Mouse (Mus musculus): ENCODE results near the gene Efna3. TPM values are rescaled to one million over a fixed set of nuclear protein-coding genes. Genes with fewer than 3 reads are reported as not detected.
A peak's percentile ranks its signal among the peaks of the same experiment; 100 is the strongest.

Gene Efna3
- polyA plus RNA-seq, 1 experiment from 2014 or later: 29.2 TPM

- ATAC-seq (ENCODE audit: low FRiP score, low TSS enrichment) (no peak), DNase-seq (ENCODE audit: low spot score) (no peak)
- Histone ChIP-seq H3K27me3 (ENCODE audit: control insufficient read depth, insufficient read depth, low read length) (no peaks in the 10 kb centered on the region), H3K9ac (ENCODE audit: low read length) (no peak overlapping the region), H3K4me1 (replicated peaks; ENCODE audit: control insufficient read depth, insufficient read depth) (peaks cover 3% of the 10 kb centered on the region; the same call in 1 of the 2 replicates), H3K27ac (replicated peaks) (no peak overlapping the region), H3K4me2 (replicated peaks; ENCODE audit: low read depth) (no peak overlapping the region), H3K9me3 (ENCODE audit: control insufficient read depth, low read length) (no peaks in the 10 kb centered on the region), H3K36me3 (ENCODE audit: control insufficient read depth, insufficient read depth, low read length) (no peaks in the 10 kb centered on the region; the same call in none of the 2 replicates), H3K4me3 (ENCODE audit: low read depth, low read length) (no peak overlapping the region)
- 72% methylated on average over 5 of the region's 5 CpGs for WGBS
- TF ChIP-seq EP300 (optimal IDR thresholded peaks at IDR 0.05) (no peak), CTCF (IDR thresholded peaks at IDR 0.05; ENCODE audit: low read depth) (no peak)
Observed at GRCm38 (mm10) chr3:89351271-89351670, 28.5 kb upstream of the Efna3 start.

- peak within 1 kb of the TSS; percentile 70 for H3K9ac ChIP-seq (ENCODE audit: low read length)
- H3K4me1 ChIP-seq (replicated peaks; ENCODE audit: control insufficient read depth, insufficient read depth): peaks cover 3% of the 10 kb centered on the region; the same call in 1 of the 2 replicates
- DNase-seq (ENCODE audit: low spot score) (peak; percentile 92), ATAC-seq (ENCODE audit: low FRiP score, low TSS enrichment) (peak; percentile 90)
- no peaks in the 10 kb centered on the region; the same call in none of the 2 replicates for H3K36me3 ChIP-seq (ENCODE audit: control insufficient read depth, insufficient read depth, low read length)
- H3K27me3 ChIP-seq (ENCODE audit: control insufficient read depth, insufficient read depth, low read length): no peaks in the 10 kb centered on the region
- WGBS: 1% methylated on average over 57 of the region's 59 CpGs
- TF ChIP-seq EP300 (optimal IDR thresholded peaks at IDR 0.05) (no peak), CTCF (IDR thresholded peaks at IDR 0.05; ENCODE audit: low read depth) (peak; percentile 4)
- H3K4me2 ChIP-seq (replicated peaks; ENCODE audit: low read depth): peak within 1 kb of the TSS; percentile 98
- peak within 1 kb of the TSS; percentile 74 for H3K4me3 ChIP-seq (ENCODE audit: low read depth, low read length)
- H3K9me3 ChIP-seq (ENCODE audit: control insufficient read depth, low read length): no peaks in the 10 kb centered on the region
- peak within 1 kb of the TSS; percentile 78 for H3K27ac ChIP-seq (replicated peaks)
Observed at GRCm38 (mm10) chr3:89349869-89350501, 27.2 kb upstream of the Efna3 start, which contains the start of gene Adam15. Gene Adam15, minus strand, starts transcription at chr3:89349996.

GRCm38 (mm10) chr3:89348911-89349868 lies 26.4 kb upstream of the Efna3 start:
- ATAC-seq (ENCODE audit: low FRiP score, low TSS enrichment) (peak; percentile 52), DNase-seq (ENCODE audit: low spot score) (peak; percentile 51)
- no peaks in the 10 kb centered on the region for H3K9me3 ChIP-seq (ENCODE audit: control insufficient read depth, low read length)
- H3K4me2 ChIP-seq (replicated peaks; ENCODE audit: low read depth): peak overlapping the region; percentile 98
- H3K27me3 ChIP-seq (ENCODE audit: control insufficient read depth, insufficient read depth, low read length): no peaks in the 10 kb centered on the region
- H3K4me1 ChIP-seq (replicated peaks; ENCODE audit: control insufficient read depth, insufficient read depth): peaks cover 3% of the 10 kb centered on the region; the same call in 1 of the 2 replicates
- peak overlapping the region; percentile 70 for H3K9ac ChIP-seq (ENCODE audit: low read length)
- TF ChIP-seq EP300 (optimal IDR thresholded peaks at IDR 0.05): no peak
- no peak for TF ChIP-seq CTCF (IDR thresholded peaks at IDR 0.05; ENCODE audit: low read depth)
- 1% methylated on average over 38 of the region's 38 CpGs for WGBS
- H3K36me3 ChIP-seq (ENCODE audit: control insufficient read depth, insufficient read depth, low read length): no peaks in the 10 kb centered on the region; the same call in none of the 2 replicates
- peak overlapping the region; percentile 78 for H3K27ac ChIP-seq (replicated peaks)
- peak overlapping the region; percentile 74 for H3K4me3 ChIP-seq (ENCODE audit: low read depth, low read length)

- no peak overlapping the region; the same call in 1 of the 2 replicates for H3K27ac ChIP-seq (replicated peaks)
- H3K4me1 ChIP-seq (replicated peaks; ENCODE audit: control insufficient read depth, insufficient read depth): peaks cover 3% of the 10 kb centered on the region; the same call in 1 of the 2 replicates
Observed at GRCm38 (mm10) chr3:89347916-89348315, 25.2 kb upstream of the Efna3 start.

GRCm38 (mm10) chr3:89346815-89347540 lies 24.2 kb upstream of the Efna3 start:
- Histone ChIP-seq H3K27me3 (ENCODE audit: control insufficient read depth, insufficient read depth, low read length) (no peaks in the 10 kb centered on the region), H3K36me3 (ENCODE audit: control insufficient read depth, insufficient read depth, low read length) (peaks cover 7% of the 10 kb centered on the region), H3K4me1 (replicated peaks; ENCODE audit: control insufficient read depth, insufficient read depth) (peaks cover 3% of the 10 kb centered on the region; the same call in 1 of the 2 replicates), H3K9ac (ENCODE audit: low read length) (no peak overlapping the region), H3K27ac (replicated peaks) (no peak overlapping the region), H3K4me2 (replicated peaks; ENCODE audit: low read depth) (no peak overlapping the region), H3K4me3 (ENCODE audit: low read depth, low read length) (no peak overlapping the region), H3K9me3 (ENCODE audit: control insufficient read depth, low read length) (no peaks in the 10 kb centered on the region)
- 88% methylated on average over 10 of the region's 10 CpGs for WGBS
- no peak for TF ChIP-seq EP300 (optimal IDR thresholded peaks at IDR 0.05)
- no peak for TF ChIP-seq CTCF (IDR thresholded peaks at IDR 0.05; ENCODE audit: low read depth)
- no peak for DNase-seq (ENCODE audit: low spot score)
- no peak for ATAC-seq (ENCODE audit: low FRiP score, low TSS enrichment)

More at GRCm38 (mm10) chr3:89347916-89348315, 25.2 kb upstream of the Efna3 start:
- no peak for DNase-seq (ENCODE audit: low spot score)
- H3K4me3 ChIP-seq (ENCODE audit: low read depth, low read length): no peak overlapping the region
- WGBS: 85% methylated on average over 1 of the region's 1 CpGs
- no peaks in the 10 kb centered on the region for H3K27me3 ChIP-seq (ENCODE audit: control insufficient read depth, insufficient read depth, low read length)
- H3K4me2 ChIP-seq (replicated peaks; ENCODE audit: low read depth): no peak overlapping the region
- no peaks in the 10 kb centered on the region for H3K9me3 ChIP-seq (ENCODE audit: control insufficient read depth, low read length)
- ATAC-seq (ENCODE audit: low FRiP score, low TSS enrichment): no peak
- peaks cover 7% of the 10 kb centered on the region for H3K36me3 ChIP-seq (ENCODE audit: control insufficient read depth, insufficient read depth, low read length)
- no peak overlapping the region for H3K9ac ChIP-seq (ENCODE audit: low read length)
- no peak for TF ChIP-seq EP300 (optimal IDR thresholded peaks at IDR 0.05)
- no peak for TF ChIP-seq CTCF (IDR thresholded peaks at IDR 0.05; ENCODE audit: low read depth)

All from stomach, postnatal 0 days (tissue).